Mouse (Mus musculus) monocyte, adult 2 months (primary cell): ENCODE results near the gene Mtx3.
"Not testable (repeated sequence)": the region's sequence is repeated elsewhere in the genome, so short reads cannot be mapped to it uniquely, and the experiment has no call there.

Experiments
- DNase-seq, 2 experiments: peaks; one replicate each; pipeline ENCODE4 v3.0.0; 2022; ENCODE audit warnings: low spot score in 2 of 2, low read depth in 1 of 2

Gene Mtx3

DNA sequence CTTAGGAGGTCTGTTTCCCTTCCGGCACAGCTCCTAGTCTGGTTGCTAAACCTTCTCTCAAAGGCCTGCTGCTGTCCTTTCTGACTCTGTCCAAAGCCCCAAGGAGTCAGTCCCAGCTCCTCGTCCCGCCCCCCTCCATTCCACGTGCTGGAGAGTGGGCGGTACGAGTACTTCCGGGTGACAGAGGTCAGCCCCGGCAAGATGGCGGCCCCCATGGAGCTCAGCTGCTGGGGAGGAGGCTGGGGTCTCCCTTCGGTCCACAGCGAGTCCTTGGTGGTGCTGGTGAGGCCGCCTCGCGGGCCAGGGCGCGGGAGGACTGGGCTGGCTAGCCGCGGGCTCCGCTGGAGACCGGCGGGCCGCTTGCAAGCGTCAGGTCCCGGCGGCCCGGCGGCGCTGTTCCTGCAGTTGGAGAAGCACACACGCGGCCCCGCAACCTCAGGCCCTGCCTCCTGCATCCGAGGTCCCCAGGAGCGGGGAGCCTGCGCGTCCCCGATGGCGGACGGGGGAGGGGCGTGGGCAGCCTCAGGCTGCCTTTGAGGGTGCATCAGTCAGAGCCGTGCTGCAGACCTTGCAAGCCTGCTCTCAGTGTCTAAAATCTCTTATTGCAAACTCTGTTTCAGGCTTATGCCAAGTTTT is at the start of gene Mtx3:
Gene Mtx3 (plus strand): TSS at position 175 of the 636 bp plus-strand sequence.
- peak; percentile 41 to 61 for DNase-seq

DNA sequence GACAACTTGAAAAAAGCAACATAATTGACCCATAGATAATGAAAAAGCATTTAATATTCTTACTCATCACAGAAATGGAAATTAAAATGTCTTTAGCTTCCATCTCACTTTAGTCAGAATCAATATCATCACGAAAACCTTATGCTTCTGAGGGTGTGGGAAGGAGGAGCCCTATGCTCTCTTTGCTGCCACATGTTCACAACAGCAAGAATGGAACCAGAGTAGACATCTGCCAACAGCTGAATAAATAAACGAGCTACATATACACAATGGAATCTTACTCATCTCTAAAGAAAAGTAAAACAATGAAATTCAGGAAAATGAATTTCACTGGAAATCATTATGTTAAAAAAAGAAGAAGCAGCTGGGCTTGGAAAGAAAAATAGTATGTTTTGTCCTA is 45.7 kb upstream of the Mtx3 start:
- DNase-seq = no peak

DNA sequence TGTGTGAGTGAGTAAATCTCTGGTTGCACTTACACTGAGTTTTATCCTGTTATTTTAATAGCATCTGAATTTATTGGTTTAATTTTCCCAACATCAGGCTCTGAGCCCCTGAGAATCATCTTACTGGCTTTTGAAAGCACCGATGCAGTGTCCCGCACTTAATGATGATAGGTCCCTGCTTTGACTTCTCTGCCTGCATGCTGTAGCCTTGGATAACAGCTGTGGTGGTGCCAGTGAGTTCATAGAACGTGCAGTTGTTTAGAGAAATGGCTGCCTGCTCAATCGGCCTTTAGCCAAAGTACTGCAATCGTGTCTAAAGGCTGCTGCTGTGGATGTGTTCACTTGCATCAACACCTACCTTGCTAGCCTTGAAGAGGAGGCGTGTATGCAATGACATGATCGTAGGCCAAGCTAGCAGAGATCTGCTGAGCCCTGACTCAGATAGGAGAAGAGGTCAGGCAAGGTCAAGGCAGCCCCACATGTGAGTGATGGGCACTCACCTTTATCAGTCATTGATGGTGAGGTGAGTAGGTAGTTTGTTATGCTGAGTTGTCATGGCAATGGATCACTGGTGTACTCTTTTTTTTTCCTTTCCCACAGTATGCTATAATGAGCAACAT is 45.1 kb upstream of the Mtx3 start:
- no peak for DNase-seq

GRCm38 (mm10) chr13:92806785-92807184 is 37.8 kb upstream of the Mtx3 start:
- no peak for DNase-seq

DNA sequence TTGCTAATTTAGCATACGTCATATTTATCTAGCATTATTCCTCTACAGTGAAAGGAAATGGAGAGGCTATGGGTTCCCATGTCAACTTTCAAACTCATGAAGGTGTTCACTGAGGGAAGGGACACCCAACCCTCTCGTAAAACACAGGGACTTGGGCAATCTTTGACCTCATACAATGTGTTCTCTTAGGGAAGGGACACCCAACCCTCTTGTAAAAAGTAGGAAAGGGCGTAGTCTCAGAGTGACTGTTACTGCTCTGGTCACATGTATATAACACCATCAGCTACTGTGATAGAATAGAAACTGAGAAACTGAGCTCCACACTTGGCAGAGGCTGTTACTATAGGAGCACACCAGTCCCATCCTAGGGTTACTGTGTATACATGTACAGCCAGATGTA is 36.7 kb upstream of the Mtx3 start:
- no peak for DNase-seq

- DNase-seq = not testable (repeated sequence)
These were observed 34.0 kb upstream of the Mtx3 start for GRCm38 (mm10) chr13:92810592-92810991.

- DNase-seq = no peak
These were observed 28.2 kb upstream of the Mtx3 start for GRCm38 (mm10) chr13:92816329-92816728.

DNA sequence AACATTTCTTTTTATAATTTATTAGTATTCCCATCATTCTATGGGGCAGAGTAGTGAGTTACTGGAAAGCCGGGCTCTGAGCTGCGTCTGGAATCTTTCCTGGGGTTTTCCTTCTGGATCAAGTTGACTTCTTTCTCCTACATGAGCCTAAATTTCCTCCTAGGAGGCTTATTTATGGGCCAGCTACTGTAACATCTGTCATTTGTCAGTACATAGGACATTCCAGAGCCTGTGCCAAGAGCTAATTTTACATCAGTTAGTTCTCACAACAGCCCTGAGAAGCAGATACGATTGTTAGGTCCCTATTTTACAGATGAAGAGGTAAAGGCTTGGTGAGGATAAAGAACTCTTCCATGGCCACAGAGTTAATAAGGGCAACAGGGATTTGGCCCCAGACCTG is 27.2 kb upstream of the Mtx3 start:
- no peak for DNase-seq

- DNase-seq = no peak
These were observed 15.7 kb upstream of the Mtx3 start for GRCm38 (mm10) chr13:92828820-92829219.

DNA sequence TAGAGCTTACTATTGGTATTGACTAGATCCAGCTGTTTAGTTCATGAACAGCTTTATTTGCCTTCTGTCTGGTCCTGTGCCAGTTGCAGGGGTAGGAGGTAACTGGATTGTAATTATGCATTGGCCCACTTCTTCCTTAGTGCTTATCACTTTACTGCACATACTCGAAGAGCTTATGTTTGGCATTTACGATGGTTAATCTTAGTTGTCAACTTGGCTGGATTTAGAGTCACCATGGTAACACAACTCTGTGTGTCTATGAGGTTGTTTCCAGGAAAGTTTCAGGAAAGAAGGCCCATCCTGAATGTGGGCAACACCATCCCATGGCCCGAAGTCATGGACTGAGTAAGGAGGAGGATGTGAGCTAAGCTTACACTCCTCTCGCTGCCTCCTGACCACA is 11.4 kb upstream of the Mtx3 start:
- DNase-seq = no peak

DNA sequence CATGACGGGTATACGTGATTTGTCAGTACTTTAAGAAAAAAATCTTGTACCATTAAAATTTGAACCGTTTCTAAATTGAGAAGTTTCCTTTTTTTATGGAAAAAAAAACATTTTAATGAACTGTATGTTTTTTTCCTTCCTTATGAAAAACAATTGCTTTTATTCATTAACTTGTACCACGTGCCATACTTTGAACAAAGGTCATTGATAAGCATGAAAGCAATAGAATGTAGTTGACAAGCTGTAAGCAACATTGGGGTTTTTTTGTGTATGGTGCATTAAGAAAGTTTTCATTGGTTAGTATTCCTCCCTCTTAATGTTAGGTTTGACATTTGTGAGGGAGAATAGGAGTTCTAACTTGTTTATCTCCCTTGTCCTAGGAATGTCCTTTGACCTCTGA is 1.9 kb downstream of the Mtx3 start:
- DNase-seq = no peak

GRCm38 (mm10) chr13:92847336-92847735 is 2.8 kb downstream of the Mtx3 start:
- DNase-seq = no peak

- DNase-seq = no peak
These were observed 3.4 kb downstream of the Mtx3 start for GRCm38 (mm10) chr13:92848002-92848401.

DNA sequence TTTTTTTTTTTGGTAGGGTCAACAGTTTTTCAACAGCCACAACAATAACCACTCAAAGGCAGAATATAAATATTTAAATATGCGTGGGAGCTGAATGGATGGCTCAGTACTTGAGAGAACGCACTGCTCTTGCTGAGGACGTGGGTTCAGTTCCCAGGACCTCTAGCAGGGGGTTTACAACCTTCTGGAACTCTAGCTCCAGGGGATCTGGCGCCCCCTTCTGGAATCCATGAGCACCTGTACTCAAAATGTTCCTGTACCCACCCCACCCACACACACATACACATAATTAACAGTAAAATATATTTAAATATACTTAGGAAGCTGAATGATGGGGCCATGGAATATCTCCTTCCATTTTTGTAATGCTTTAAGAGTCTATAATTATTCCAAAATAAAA is 11.3 kb downstream of the Mtx3 start:
- no peak for DNase-seq

DNA sequence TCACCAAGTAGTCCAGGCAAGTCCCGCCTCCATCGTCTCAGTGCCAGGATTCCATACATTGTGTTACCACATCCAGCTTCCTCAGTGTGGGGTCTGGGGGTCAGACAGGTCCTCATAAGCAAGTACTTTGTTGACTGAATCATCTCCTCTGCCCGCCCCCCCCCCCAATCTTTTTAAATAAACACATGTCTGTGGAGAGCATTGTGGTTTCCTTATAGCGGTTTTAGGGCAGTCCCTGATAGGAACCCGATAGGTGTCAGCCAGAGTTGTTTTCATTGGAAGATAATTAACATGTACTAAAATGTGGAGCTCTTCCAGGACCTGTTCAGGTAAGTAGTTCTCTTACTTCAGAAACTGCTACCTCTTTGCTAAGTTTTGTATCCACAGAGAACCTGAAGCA is 14.2 kb downstream of the Mtx3 start:
- no peak for DNase-seq

DNA sequence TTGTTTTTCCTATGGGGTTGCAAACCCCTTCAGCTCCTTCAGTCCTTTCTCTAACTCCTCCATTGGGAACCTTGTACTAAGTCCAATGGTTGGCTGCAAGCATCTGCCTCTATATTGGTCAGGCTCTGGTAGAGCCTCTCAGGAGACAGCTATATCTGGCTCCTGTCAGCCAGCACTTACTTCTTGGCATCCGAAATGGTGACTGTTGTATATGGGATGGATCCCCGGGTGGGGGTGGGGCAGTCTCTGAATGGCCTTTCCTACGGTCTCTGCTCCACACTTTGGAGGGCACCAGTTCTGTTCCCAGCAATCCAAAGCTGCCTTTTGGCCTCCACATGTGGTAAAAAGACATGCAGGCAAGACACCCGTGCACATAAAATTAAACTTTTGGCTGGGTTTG is 15.4 kb downstream of the Mtx3 start:
- DNase-seq = no peak

GRCm38 (mm10) chr13:92865358-92865757 is 20.8 kb downstream of the Mtx3 start:
- no peak for DNase-seq

DNA sequence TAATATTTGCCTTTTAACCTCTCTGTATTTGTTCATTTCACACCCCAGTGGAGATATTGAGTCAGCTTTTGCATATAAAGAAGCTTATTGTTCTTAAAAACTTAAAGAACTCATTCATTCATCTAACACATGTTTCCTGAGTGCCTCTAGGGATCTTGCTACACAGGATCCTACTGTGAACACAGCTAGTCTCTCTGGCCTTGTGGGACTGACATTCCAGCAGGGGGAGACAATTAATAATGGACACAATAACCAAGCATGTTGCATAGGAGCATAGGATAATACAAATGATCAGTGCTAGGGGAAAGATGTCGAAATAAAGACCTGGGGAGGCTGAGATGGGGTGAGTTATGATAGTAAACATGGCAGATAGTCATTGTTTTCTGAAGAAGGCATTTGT is 22.1 kb downstream of the Mtx3 start:
- no peak for DNase-seq

DNA sequence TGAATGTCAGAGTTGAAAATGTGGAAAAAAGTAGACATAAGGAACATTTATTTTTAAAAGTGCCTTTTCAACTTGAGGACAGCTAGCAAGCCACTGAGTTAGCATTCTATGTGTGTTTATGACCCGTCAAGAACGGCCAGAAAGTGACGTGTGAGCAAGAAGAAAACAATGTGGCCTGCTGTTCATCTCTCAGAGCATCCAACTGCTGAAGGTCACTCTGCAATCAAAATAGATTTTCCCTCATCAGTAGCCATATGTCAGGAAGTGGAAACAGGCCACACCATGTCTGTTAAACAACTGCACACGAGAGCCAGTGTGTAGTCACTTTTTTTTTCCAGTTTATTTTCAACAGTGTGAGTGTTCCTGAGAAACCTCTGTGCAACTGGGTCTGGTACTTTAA is 35.0 kb downstream of the Mtx3 start:
- DNase-seq = no peak

DNA sequence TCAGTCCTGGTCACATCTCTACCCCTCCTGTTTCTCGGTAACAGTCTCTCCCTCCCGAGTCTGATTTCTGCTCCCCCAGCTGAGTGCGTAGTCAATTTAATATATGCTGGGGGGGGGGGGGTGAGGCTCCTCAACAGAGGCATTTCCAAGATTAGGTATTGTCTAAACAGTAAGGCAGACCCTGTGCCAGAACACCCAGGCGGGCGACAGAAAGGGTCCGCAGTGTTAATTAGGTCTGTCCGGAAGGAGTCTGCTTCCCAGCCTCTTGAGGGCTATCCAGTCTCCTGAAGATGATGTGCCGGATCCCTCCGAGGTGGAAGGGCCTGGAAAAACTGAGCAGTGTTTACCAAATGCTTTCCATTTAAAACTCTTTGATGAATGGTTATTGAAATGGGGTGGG is 35.4 kb downstream of the Mtx3 start:
- DNase-seq = no peak

- DNase-seq = no peak
These were observed 36.0 kb downstream of the Mtx3 start for GRCm38 (mm10) chr13:92880589-92880988.

DNA sequence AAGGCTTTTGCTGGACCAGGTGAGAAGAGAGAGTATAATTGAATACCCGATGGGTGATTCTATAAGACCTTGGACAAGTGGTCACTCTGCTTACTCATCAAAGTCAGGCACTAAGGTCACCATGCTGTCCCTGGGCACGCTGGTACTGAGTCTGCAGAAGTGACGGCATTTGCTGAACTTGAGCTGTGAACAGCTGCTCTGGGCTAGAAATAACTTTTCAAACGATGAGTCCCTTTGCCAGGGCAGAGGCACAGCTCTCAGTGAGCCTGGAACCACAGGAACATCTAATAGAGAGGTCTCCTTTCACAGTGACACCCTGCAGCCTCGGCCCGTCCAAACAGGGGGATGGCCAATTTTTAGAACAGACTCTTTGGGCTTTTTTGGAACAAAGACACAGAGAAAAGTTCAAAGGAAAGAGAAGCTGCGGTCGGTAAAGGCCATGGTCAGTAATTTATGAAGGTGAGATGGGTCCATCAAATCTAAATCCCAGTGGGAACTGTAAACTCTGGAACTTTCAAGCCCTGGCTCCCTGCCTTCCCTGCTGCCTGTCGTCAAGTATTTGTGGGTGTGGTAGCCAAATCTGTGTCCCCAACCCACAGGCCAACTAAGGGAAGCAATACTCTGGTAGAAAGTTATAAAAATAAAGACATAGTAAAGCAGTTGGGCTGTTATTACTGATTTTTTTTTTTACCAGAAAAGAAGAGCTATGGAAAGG is 37.9 kb downstream of the Mtx3 start:
- no peak for DNase-seq
